Mouse (Mus musculus) left cerebral cortex, adult 9 months (tissue): ENCODE measurements at regions not wholly inside any gene's neighbourhood (a gene's known extent, or its start where the extent isn't known, plus 50 kb on each side); places are given as distances from the start of the nearest gene placed in this dataset.

Experiments used
- DNase-seq, 2 experiments: peaks; one replicate each; pipeline ENCODE4 v3.0.0; 2022; ENCODE audit warnings: low spot score in 2 of 2

DNA sequence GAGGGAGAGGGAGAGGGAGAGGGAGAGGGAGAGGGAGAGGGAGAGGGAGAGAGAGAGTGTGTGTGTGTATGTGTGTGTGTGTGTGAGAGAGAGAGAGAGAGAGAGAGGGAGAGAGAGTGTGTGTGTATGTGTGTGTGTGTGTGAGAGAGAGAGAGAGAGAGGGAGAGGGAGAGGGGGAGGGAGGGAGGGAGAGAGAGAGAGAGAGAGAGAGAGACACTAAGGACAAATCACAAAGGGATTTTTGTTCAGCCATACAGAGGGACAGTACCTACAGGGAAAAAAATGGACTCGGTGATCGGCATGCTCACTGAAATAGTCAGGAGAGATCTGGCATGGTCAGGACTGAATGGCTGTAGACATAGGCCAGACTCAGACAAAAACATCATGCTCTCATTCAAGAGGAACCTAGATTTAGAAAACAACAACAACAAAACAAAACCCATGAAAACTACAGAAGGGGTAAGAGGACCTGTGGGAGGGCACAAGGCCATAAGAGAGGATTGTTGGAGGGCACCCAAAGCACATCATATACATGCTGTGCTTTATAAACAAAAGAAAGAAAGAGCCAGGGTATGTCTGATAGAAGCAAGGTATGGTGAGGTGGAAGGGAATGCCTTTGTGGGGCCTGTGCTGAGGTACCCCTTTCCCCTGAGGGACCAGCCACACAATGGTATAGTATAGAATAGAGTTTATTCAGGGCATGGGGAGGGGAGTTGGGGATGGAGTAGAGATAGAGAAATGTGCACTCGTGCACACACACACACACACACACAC, 127.0 kb upstream of the Med14 start:
- DNase-seq: no peak

DNA sequence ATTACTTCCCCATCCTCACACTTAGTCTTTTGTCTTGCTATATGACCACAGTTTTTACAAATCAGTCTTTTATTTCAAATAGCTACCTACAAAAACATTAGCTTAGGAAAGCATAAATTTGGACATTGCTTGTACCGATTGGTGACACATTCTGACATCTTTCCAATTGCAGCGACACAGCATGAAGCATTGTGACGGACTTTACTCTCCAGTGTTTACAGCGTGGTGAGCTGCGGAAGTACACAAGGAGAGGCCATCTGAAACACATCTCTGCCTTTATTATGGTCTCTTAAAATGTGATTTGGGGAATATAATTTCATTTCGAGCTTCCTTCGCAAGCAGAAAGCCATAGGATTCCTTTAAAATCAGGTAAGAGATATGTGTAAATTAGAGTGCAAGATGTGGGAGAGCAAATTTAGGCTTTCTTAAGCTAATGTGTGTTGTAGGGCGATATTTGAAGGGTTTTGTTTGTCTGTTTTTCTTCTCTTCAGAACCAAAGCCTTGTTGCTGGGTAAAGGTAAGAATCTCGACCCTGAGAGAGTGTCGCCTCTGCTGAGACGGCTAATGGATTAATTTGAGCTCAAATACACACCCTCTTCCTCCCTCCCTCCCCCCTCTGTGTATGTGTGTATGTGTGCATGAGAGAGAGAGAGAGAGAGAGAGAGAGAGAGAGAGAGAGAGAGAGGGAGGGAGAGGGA, 126.3 kb upstream of the Med14 start:
- no peak for DNase-seq

DNA sequence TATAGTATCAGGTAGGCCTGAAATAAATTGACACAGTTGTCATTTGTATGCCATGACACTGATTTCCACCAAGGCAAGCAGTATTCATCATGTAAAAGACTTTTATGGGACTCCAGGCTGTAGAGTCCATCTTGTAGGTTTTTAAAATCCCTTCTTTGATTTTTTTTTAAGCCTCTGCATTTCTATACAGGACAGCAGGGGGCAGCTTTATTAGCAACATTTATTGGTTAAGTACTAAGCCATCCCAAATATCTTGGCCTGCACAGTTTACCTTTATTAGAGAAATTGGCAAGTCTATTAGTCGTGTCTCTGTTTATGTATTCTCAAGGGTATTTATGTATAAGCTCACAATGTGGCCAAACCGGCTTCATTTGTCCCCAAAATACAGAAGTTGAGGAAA, 125.6 kb upstream of the Med14 start:
- no peak for DNase-seq

DNA sequence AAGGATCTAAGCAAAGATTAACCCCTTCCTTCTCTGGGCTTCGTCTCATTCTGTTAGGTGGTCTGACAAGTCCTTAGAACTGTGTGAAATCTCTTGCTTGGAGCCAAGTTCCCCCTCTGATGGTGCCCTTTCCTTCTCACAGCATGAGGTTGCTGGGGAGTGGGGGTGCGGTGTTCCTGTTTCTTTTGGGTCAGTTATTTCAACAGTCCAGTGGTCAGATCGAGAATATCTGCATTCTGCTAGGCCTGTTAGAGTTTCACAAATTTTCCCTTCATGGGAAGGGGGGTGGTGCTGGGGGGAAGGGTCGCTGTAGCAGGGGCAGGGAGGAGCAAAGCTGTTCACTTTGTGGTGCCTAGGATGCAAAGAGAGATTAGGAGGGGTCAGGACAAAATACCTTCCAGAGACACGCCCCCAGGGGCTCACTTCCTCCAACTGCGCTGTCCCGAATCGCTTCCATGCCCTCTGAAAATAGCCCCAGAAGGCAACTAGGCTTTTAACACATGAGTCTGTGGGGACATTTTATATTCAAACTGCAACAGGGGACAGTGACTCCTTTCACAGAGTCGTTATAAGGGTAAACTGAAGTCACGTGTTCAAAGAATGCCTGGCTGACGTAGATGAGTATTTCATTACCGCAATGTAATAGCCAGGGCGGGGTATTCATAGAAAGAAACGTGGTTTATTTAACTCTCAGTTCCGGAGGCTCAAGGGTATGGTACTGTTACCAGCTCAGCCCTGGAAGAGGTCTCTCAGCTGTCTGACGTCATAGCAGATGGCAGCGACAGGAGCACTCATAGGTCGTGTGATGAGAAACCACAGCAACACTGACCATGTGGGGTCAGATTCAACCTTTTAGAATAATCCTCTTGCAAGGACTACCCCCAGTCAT, 124.5 kb upstream of the Med14 start:
- no peak for DNase-seq

DNA sequence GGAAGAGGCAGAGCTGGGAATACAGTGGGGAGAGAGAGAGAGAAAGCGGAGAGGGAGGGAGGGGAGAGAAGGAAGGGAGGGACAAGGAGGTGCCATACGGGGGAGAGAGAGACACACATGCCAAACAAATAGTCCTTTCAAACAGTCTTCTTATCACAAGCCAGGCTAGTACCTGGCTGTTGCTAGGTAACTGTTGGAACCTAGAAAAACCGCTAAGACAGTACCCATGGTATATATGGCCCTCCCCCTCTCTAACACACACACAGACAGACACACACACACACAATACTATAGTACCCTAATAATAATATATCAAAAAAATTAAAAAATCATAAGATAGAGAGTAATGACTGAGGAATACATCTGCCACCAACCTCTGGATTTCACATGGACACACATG, 117.4 kb upstream of the Med14 start:
- DNase-seq: no peak

DNA sequence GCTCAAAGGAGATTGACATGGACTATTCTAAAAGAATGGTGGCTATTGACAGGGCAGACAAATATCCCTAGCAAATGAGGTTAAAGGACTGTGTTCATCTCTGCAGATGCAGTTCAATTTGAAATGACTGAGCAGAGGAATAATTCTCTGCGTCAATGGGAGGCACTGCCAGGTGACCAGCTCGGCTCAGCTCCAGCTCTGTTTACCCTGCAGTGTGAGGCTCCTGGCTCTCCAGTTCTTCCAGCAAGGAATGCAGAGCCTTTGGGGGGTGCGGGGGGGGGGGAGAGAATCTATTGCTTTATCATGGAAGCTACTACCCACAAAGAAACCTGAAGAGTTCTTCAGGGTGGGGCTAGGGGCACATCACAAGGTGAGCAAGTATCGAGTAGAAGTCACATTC, 115.6 kb upstream of the Med14 start:
- no peak for DNase-seq

DNA sequence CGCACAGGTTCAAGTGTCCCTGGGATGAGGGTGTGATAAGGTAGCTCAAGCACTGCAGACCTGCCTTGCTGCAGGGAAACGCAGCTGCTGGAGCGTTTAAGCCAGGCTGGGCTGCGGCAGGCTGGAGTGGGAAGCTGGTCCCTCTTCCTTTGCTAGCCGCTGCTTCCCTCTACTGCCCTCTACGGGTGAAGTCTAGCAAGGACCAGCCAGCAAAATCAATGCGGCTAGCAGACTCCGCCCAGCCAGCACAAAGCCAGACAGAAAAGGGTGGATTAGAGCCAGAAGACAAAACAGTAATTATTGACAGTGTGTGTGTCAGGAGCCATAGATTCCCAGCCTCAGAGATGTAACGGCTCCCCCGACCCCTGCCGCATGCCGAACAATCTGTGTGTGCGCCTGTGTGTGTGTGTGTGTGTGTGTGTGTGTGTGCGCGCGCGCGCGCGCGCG, 111.8 kb upstream of the Med14 start:
- peak; percentile 58 to 84 for DNase-seq

DNA sequence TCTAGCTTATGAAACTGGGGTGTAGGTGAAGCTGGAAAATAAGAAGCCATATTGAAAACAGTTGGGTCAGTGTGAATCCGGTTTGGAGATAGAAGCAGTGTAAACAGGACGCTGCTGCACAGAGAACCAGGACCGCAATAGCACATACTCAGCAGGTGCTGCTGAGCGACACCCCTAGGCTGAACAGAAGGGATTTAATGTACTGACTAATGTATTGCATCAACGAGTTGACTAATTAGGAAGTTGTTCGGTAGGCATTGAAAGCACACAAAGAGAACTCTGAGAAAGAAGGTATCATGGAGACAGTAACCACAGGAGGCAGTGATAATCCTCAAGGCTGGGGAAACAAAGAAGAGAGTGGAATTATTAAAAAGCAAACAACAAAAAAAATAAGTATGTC, 111.4 kb upstream of the Med14 start:
- DNase-seq: no peak

DNA sequence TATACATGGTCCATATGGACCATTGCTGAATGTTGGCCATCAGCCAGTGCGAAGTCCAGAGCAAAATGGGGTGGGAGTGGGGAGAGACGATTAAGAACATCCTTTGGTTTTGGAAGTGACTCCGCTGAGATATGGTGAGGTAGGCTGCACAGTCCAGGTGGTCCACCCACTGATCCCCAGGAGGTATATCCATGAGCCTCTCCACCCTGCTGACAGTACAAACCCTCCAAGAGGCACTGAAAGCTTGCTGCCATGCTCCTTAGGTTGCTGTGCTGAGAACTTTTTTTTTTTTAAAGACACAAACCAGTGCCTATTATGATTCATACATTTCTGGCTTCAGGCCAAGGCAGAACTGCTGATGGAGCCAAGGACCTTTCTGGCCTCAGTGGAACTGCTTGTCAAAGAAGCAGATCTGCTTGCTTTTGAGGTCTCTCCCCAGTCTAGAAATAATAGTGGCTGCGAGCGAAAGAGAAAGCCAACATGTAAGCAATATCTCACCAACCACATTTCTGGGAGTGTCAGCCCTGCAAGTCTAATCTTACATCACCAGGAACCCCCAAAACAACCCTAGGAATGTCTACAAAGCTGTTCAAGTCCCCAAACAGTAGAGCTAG, 105.1 kb upstream of the Med14 start:
- no peak for DNase-seq

DNA sequence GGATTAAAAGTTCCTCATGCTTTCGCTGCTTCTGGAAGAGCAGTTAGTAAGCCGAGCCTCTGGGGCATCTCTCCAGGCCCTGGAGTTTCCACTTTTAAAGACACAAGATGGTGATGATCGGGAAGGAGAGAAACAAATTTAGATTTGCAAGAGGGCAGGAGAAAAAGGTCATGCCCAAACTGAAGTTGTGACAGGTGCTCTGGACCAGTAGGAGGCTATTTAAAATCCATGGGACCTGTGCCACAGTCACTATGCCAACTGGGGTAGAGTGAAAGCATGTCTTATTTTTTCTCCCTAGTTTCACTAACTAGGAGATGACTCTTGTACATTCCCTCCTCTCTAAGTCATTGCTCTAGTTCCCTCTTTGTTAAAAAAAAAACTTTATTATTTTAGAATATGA, 104.3 kb upstream of the Med14 start:
- DNase-seq: no peak

DNA sequence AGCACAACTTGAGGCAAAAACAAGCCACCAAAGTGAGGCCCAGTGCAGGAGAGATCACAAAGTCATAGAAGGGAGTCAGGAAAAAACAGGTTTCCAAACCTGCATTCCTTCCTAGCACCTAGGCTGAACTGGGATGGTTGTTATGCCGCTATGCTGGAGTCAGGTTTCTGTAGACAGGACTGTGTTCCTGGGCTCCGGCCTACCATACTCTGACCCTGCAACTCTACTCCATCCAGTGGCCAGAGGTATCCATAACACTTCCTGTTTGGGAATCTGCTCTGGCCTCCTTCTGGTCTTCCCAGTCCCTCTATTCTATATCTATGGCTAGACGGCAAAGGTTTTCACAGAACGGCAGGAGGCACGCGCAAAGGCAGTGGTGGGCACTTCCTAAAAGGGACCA, 98.3 kb upstream of the Med14 start:
- DNase-seq: no peak

DNA sequence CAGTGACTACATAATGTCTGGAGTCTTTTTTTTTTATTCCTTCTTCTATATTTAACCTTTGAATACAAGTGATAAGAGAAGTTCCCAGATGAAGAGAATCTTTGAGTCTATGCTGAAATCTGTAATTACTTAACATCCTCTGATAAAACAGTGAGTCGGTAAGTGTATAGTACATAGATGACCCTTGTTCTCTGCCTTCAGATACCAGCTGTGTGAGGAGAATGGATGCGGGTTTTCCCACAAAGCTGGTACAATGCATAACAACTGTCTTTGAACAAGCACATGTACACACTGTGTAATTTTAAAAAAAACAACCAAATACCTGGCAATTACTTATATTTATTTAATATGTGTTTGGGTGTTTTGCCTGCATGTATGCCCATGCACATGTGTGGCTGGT, 96.9 kb upstream of the Med14 start:
- no peak for DNase-seq

DNA sequence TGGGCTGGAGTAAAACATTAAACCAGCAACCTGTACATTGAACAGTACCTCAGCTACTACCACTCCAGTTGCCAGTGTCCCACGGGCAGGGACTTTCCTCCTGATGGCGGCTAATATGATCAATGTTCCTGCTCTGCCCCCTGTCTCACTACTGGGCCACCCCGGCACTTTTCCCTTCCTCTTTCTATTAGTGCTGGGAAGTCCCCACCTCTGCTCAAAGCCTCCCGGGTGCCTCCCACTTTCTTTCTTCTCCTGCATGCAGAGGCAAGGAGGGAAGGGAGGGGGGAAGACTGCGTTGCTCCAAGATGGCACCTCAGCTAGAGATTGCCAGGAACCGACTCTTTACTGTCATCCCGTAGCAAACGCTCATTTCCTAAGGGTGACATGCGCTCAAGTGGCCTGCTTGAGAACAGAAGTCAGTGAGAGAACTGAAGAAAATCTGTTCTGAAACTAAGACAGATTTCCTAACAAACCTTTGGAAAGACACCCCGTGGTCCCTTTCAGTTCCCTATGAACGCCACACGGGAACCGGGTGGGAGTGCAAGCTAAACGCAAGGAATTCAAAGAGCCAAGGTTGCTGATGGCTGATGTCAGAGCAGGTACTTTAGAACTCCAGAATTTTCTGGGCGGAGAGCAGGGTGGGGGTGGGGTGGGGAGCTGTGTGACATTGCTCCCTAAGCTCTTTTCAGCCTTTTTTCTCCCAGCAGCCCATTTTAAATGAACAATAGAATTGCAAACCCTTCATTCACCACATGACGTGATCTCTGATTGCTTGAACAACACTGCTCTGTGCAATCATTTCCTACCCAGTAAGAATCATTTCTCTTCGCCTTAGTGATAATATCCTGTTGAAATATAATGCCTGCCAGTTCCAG, 96.2 kb upstream of the Med14 start:
- peak in 1 of 2 experiments; percentile 37 for DNase-seq

DNA sequence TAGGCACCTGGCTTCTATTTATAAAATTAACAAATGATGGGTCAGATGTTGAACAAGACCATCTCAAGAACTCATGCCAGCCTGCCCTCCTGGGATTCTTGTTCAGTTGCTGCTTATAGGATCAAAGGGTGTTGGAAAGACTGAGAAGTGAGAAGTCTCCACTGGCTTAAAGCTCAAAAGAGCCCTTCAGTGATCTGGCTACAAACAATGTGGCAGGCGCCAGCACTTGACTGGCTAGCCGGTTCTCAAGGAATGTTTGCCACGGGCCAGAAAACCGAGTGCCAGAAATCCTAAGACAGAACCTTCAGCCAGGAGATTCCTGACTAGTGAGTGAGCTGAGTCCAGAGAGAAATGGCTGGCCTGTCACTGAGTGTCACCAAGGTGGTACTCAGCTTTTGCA, 93.6 kb upstream of the Med14 start:
- no peak for DNase-seq

DNA sequence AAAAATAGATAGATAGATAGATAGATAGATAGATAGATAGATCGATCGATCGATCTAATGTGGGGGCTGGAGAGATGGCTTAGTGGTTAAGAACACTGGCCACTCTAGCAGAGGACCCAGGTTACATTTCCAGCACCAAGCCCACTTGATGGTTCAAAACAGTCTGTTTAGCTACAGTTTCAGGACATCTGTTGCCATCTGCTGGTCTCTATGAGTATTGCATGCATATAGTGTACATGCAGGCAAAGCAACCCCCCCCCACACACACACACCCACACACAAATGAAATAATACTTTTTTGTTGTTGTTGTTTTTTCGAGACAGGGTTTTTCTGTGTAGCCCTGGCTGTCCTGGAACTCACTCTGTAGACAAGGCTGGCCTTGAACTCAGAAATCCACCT, 89.8 kb upstream of the Med14 start:
- DNase-seq: peak in 1 of 2 experiments; percentile 26

DNA sequence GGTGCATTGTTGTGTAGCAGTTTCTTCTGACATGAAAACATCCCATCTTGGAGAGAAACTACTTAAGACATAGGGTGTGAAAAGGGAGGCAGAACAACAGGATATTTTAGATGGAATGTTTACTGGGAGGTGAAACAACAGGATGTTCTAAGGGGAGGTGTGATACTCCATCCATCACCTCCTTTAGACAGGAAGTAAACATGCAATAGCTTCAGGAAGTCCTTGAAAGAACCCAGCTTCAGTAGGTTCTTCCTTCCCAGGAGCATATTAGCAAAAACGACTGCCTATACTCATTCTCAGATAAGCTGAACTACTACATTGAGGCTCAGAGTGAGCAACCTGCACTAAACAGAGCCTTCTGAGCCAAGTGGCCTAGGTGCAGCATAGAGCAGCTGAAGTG, 82.6 kb upstream of the Med14 start:
- no peak for DNase-seq

DNA sequence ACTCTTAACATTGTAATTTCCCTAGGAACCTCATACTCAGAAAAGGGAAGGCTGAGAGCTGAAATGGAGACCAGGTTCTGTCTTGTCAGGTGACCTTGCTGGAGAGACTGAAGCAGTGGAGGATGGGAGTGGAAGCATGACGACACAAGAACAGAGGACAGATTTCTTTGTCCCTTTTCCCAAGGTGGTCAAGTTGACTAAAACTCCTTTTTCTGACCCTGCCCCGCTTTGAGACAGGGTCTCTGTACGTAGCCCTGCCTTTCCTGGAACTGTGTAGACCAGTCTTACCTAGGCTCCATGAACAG, 79.1 kb upstream of the Med14 start:
- DNase-seq: no peak

DNA sequence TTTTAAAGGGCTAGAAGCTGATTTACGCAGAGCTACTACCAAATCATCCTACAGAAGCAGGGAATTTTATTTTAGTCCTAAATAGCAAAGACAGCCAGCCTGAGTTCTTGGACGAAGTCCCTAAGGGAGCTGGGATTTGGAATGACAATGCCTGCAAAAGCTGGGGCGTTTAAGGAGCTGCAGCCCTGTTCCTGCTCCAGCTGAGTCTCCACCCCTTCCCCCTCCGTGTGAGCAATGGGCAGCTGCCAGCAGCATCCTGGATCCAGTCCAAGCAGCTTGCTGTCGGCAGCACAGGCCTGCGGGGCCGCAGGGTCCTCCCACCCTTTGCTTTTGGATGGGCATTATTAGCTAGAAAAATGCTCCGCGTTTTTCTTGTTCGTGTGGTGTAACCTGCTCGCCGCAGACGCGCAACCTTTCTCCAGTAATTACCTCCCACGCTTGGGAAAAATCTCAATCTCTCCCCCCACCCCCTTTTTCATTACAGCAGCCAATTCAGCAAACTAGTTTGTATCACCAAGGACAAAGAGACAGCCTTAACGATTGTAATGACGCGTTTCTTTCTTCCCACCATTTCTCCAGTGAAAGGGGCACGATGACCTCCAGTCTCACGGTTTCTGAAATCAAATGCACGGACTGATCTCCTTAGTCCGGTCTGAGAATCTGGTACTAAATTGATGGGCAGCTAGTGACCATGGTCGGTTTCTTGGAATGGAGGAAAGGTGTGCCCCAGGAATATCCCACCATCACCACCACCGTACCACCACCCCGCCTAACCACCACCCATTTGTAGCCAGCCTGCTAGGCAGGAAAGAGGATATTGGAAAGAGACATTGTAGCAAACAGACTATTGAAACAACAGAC, 78.5 kb upstream of the Med14 start:
- DNase-seq: peak; percentile 67 to 83

DNA sequence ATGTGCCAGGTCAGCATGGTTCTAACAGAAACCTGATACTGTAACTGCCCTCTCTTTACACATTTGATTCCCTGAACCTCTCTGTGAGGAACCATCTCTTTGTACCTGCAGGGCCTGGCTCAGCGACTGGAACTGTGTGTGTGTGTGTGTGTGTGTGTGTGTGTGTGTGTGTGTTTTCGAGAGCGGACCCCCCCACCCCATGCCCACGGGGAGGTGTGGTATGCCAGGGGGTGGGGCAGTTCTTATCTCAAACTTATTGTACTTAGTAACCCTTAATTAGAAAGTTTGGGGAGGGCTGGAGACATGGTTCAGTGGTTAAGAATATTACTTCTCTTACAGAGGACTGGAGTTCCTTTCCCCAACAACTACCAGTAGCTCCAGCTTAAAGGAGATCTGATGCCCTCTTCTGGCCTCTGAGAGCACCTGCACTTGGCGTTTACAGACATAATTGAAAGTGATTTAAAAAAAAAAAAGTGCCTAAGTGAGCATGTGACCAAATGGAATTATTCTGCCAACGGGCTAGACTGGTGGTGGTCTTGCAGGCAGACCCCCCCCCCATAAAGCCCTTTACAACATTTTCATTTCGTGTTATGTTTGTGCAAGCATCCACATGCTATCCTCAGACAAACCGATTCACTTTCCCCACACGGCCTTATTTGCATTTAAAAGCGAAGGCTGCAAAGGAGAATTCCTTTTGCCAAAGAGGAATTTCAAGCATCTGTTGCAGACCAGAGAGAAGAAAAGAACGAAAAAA, 77.7 kb upstream of the Med14 start:
- peak; percentile 37 to 50 for DNase-seq

DNA sequence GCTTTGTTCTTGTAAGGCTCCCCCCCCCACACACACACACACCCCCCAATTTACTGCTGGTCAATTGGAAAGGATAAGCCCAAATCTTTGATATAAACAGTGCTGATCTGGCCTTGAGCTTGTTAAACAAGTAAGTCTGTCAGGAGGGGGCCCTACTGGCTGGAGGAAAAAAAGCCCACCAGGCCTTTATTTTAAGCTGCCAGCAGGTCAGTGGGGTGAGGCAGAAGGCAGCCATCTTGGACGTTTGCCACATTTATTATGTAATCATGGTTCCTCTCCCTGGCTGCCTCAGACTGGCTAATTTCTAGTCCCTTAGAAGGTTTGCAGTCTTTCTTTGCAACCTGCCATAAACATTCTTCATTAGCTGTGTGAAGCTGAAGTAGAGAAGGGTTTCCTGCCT, 75.9 kb upstream of the Med14 start:
- no peak for DNase-seq
